Mouse (Mus musculus) midbrain, embryonic 13.5 days (tissue): ENCODE measurements around the gene Zfp213. TPM values are rescaled to one million over a fixed set of nuclear protein-coding genes. Genes with fewer than 3 reads are reported as not detected.
"Not testable (repeated sequence)": the region's sequence is repeated elsewhere in the genome, so short reads cannot be mapped to it uniquely, and the experiment has no call there.

Experiments used
- ATAC-seq: fragments of 200-750 bp; cut with Nextera tagmentation; 2 replicates; pipeline ENCODE4 v1.8.0; 2017; ENCODE audit warnings: mild to moderate bottlenecking, moderate TSS enrichment, moderate library complexity
- H3K27ac ChIP-seq: fragments of 300-500 bp; sonication (generic); 2 replicates; pipeline ENCODE4 v1.5.1; 2015; ENCODE audit warnings: inconsistent platforms, mild to moderate bottlenecking, moderate library complexity
- H3K27me3 ChIP-seq: fragments of 300-500 bp; sonication (generic); 2 replicates; pipeline ENCODE4 v1.6.1; 2015; ENCODE audit warnings: mild to moderate bottlenecking, inconsistent platforms
- H3K36me3 ChIP-seq: fragments of 300-500 bp; sonication (generic); 2 replicates; pipeline ENCODE4 v1.6.1; 2015; ENCODE audit warnings: mild to moderate bottlenecking, inconsistent platforms
- H3K4me1 ChIP-seq: fragments of 300-500 bp; sonication (generic); replicated peaks from 2 replicates; pipeline ENCODE4 v1.6.1; 2015; ENCODE audit warnings: inconsistent platforms
- H3K4me2 ChIP-seq: fragments of 300-500 bp; sonication (generic); replicated peaks from 2 replicates; pipeline ENCODE4 v1.6.1; 2015; ENCODE audit warnings: moderate library complexity, mild to moderate bottlenecking, inconsistent platforms
- H3K4me3 ChIP-seq: fragments of 300-500 bp; sonication (generic); replicated peaks from 2 replicates; pipeline ENCODE4 v1.5.1; 2015; ENCODE audit warnings: mild to moderate bottlenecking, inconsistent platforms
- H3K9ac ChIP-seq: fragments of 300-500 bp; sonication (generic); replicated peaks from 2 replicates; pipeline ENCODE4 v1.6.1; 2015; ENCODE audit warnings: mild to moderate bottlenecking, inconsistent platforms
- H3K9me3 ChIP-seq: fragments of 300-500 bp; sonication (generic); 2 replicates; pipeline ENCODE4 v1.6.1; 2016; ENCODE audit warnings: mild to moderate bottlenecking, inconsistent platforms
- WGBS: fragments of 180-500 bp; shearing (Covaris S2); methylation state at CpG from one replicate; pipeline ENCODE4 v1.1.7; 2015; 5-methylcytosine and 5-hydroxymethylcytosine counted together
- polyA plus RNA-seq: library from polyadenylated mRNA; unstranded; fragments of >200 nt; fragmentation: Nextera tagmentation; extraction: Ambion mirVana; gene quantifications from 2 replicates; pipeline ENCODE4 v1.2.1, GENCODE M21; 2015

Gene Zfp213
- polyA plus RNA-seq, 1 experiment from 2014 or later: 20.4 TPM

- peak within 1 kb of the TSS; percentile 39 for H3K4me3 ChIP-seq
- H3K9me3 ChIP-seq: no peaks in the 10 kb centered on the region
- H3K9ac ChIP-seq: peak within 1 kb of the TSS; percentile 40
- ATAC-seq: peak; percentile 95
- WGBS: 12% methylated on average over 31 of the region's 31 CpGs
- no peaks in the 10 kb centered on the region for H3K36me3 ChIP-seq
- H3K4me1 ChIP-seq: peaks cover 17% of the 10 kb centered on the region
- peak within 1 kb of the TSS; percentile 58 for H3K4me2 ChIP-seq
- 0 out of 2 replicates have a peak within 1 kb of the TSS, but pooled peaks have one; percentile 41 for H3K27ac ChIP-seq
- H3K27me3 ChIP-seq: peaks cover 3% of the 10 kb centered on the region; the same call in 1 of the 2 replicates
Observed at GRCm38 (mm10) chr17:23598582-23599552, 34.8 kb upstream of the Zfp213 start, which contains the start of gene Zfp13. TSS of gene Zfp13 (minus strand) at chr17:23599487.

GRCm38 (mm10) chr17:23595139-23595538, 31.1 kb upstream of the Zfp213 start:
- not testable (repeated sequence) for H3K27me3 ChIP-seq, ATAC-seq, H3K9me3 ChIP-seq, H3K9ac ChIP-seq, H3K4me3 ChIP-seq, H3K4me2 ChIP-seq, H3K36me3 ChIP-seq, H3K27ac ChIP-seq
- H3K4me1 ChIP-seq: peaks cover 24% of the 10 kb centered on the region
- WGBS: 74% methylated on average over 4 of the region's 4 CpGs

GRCm38 (mm10) chr17:23592926-23593300, 28.9 kb upstream of the Zfp213 start:
- Histone ChIP-seq H3K4me1 (peaks cover 7% of the 10 kb centered on the region), H3K4me2 (peak overlapping the region; percentile 77), H3K27ac (peak overlapping the region; percentile 83), H3K27me3 (no peaks in the 10 kb centered on the region), H3K4me3 (peak overlapping the region; percentile 52), H3K36me3 (no peaks in the 10 kb centered on the region), H3K9me3 (no peaks in the 10 kb centered on the region), H3K9ac (peak overlapping the region; percentile 72)
- 14% methylated on average over 13 of the region's 13 CpGs for WGBS
- ATAC-seq: peak; percentile 74

DNA sequence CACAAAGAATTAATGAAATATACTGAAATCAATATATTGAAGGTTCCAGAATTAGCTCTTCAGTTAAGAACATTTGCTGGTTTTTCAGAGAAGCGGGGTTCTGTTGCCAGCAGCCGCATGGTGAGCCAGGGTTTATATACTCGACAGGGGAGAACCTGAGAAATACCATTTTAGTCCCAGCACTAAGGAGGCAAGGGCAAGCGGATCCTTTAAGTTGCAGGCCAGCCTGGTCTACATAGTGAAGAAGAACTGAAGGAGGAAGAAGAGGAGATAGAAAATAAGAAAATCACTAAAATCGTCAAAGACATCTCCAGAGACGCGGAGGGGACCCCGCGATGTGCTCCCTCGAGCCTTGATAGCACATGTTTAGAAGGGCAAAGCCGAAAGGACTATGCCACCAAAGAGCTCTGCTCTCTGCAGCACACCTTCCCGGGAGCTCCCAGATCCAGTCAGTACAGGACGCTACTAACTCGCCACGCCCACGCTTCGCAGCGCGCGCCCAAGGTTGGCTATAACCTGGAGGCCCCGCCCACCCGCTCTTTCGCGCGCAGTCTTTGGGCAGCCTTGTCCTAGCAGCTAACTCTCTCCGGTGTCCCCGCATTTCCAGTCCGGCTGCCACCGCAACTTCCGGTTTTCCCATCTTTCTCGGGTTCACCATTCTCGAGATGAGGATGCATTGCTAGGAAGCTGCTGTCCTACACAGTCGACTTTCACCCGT, 28.3 kb upstream of the Zfp213 start:
- Histone ChIP-seq H3K36me3 (no peaks in the 10 kb centered on the region), H3K9me3 (no peaks in the 10 kb centered on the region), H3K27me3 (no peaks in the 10 kb centered on the region), H3K4me2 (peak overlapping the region; percentile 77), H3K27ac (peak overlapping the region; percentile 83), H3K4me3 (peak overlapping the region; percentile 52), H3K4me1 (peaks cover 7% of the 10 kb centered on the region), H3K9ac (peak overlapping the region; percentile 72)
- peak; percentile 99 for ATAC-seq
- 8% methylated on average over 34 of the region's 34 CpGs for WGBS

- no peaks in the 10 kb centered on the region for H3K9me3 ChIP-seq
- no peak overlapping the region for H3K27ac ChIP-seq
- no peak overlapping the region for H3K9ac ChIP-seq
- H3K4me1 ChIP-seq: peaks cover 27% of the 10 kb centered on the region
- no peak for ATAC-seq
- no peak overlapping the region for H3K4me2 ChIP-seq
- no peaks in the 10 kb centered on the region for H3K27me3 ChIP-seq
- peaks cover 6% of the 10 kb centered on the region; the same call in 1 of the 2 replicates for H3K36me3 ChIP-seq
- no peak overlapping the region for H3K4me3 ChIP-seq
- WGBS: 76% methylated on average over 2 of the region's 2 CpGs
Observed at GRCm38 (mm10) chr17:23587253-23587652, 23.2 kb upstream of the Zfp213 start.

DNA sequence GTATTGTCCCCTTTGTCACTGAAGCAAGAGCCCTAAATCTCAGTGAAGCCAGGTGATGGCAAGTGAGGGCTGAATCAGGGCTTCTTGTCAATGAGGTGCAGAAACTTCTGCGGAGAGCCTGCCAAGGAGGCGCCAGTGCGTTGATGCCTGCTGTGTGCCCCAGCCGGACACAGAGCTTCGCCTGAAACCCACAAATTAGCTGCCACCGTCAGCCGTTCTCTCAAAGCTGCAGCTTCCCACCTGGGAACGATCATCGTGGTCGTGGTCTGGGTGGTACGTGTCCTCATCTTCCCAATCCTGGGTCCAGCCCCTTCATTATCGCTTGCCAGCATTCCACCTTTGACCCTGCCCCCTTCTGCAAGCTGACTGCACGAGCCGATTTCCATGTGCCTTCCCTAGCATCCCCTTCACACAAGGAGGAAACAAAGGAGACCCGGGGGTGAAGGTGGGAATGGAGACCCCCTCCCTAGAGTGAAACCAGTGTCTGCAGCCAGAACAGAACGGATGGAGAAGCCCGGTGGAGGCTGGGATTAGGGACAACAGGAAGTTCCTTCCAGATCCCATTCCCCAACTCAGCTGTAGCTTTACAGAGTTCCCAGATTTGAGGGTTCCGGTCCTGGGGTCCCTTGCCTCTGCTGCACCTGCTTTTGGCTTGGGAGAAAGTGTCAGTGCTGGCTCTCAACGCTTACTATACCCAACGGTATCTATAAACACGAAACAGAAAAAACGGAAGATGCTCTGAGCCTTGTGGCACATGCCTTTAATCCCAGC, 21.9 kb upstream of the Zfp213 start:
- peaks cover 27% of the 10 kb centered on the region for H3K4me1 ChIP-seq
- H3K27ac ChIP-seq: peak overlapping the region; percentile 66
- ATAC-seq: peak; percentile 95
- H3K4me2 ChIP-seq: peak overlapping the region; percentile 80
- no peaks in the 10 kb centered on the region for H3K27me3 ChIP-seq
- no peaks in the 10 kb centered on the region for H3K9me3 ChIP-seq
- under 1% methylated on average over 22 of the region's 22 CpGs for WGBS
- H3K4me3 ChIP-seq: peak overlapping the region; percentile 67
- H3K9ac ChIP-seq: peak overlapping the region; percentile 84
- H3K36me3 ChIP-seq: peaks cover 13% of the 10 kb centered on the region

DNA sequence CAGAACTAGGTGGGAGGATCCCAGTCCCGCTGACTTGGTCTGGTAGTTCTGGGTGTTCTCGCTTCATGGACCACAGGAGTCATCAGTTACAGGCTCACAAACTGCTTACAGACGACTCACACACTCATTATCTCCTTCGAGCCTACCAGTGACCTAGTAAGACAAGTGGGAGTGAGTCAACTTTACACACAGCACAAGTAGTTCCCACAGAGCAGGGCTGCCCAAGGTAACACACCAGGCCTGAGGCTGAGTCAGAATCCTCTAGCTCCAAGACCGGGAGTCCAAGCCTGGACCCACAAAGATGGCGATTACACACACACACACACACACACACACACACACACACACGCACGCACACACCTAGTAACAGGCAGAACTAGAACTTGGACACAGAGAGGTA, 20.7 kb upstream of the Zfp213 start:
- no peak overlapping the region for H3K27ac ChIP-seq
- H3K9me3 ChIP-seq: no peaks in the 10 kb centered on the region
- H3K4me2 ChIP-seq: peak overlapping the region; percentile 80
- peaks cover 27% of the 10 kb centered on the region for H3K4me1 ChIP-seq
- no peak for ATAC-seq
- peak overlapping the region; percentile 67 for H3K4me3 ChIP-seq
- WGBS: 84% methylated on average over 8 of the region's 8 CpGs
- peaks cover 24% of the 10 kb centered on the region for H3K36me3 ChIP-seq
- peak overlapping the region; percentile 84 for H3K9ac ChIP-seq
- H3K27me3 ChIP-seq: no peaks in the 10 kb centered on the region

- H3K36me3 ChIP-seq: peaks cover 85% of the 10 kb centered on the region
- 96% methylated on average over 38 of the region's 38 CpGs for WGBS
- H3K9me3 ChIP-seq: no peaks in the 10 kb centered on the region
- no peak overlapping the region for H3K9ac ChIP-seq
- ATAC-seq: no peak
- H3K4me3 ChIP-seq: no peak overlapping the region
- H3K27me3 ChIP-seq: no peaks in the 10 kb centered on the region
- H3K4me1 ChIP-seq: no peaks in the 10 kb centered on the region
- no peak overlapping the region for H3K27ac ChIP-seq
- H3K4me2 ChIP-seq: no peak overlapping the region
Observed at GRCm38 (mm10) chr17:23575951-23576552, 12.0 kb upstream of the Zfp213 start.

DNA sequence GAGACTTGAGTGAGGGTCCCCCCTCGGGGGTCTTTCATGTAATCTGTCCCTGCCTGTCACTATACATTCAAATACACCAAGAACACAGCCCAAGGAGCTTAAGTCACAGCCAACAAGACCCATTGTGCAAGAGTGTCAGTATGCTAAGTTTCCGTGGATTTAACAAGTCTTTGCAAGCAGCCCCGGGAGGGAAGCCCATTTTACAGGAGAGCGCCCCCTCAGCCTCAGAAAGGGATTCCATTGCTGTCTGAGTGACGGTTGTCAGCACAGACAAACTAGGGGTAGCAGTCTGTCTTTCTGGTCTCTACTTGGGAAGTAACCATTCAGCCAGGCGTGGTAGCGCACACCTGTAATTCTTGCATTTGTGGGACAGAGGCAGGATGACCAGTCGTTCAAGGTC, 10.1 kb upstream of the Zfp213 start:
- no peaks in the 10 kb centered on the region for H3K4me1 ChIP-seq
- no peak overlapping the region for H3K4me3 ChIP-seq
- no peak overlapping the region for H3K27ac ChIP-seq
- WGBS: 94% methylated on average over 8 of the region's 8 CpGs
- no peak overlapping the region for H3K4me2 ChIP-seq
- no peaks in the 10 kb centered on the region for H3K27me3 ChIP-seq
- no peak for ATAC-seq
- H3K36me3 ChIP-seq: peaks cover 66% of the 10 kb centered on the region
- no peaks in the 10 kb centered on the region for H3K9me3 ChIP-seq
- H3K9ac ChIP-seq: no peak overlapping the region

DNA sequence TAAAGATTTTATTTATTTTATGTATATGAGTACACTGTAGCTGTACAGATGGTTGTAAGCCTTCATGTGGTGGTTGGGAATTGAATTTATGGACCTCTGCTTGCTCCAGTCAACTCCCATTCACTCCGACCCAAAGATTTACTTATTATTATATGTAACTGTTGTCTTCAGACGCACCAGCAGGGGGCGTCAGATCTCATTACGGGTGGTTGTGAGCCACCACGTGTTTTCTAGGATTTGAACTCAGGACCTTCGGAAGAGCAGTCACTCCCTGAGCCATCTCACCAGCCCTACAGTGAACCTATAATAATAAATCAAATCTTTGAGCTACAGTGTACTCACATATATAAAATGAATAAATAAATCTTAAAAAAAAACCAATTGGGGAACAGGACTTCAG, 8.0 kb upstream of the Zfp213 start:
- H3K4me3 ChIP-seq: no peak overlapping the region
- H3K27me3 ChIP-seq: no peaks in the 10 kb centered on the region
- H3K4me1 ChIP-seq: no peaks in the 10 kb centered on the region
- H3K27ac ChIP-seq: no peak overlapping the region
- ATAC-seq: no peak
- H3K9ac ChIP-seq: no peak overlapping the region
- H3K36me3 ChIP-seq: peaks cover 49% of the 10 kb centered on the region
- 83% methylated on average over 6 of the region's 6 CpGs for WGBS
- no peaks in the 10 kb centered on the region for H3K9me3 ChIP-seq
- H3K4me2 ChIP-seq: no peak overlapping the region

GRCm38 (mm10) chr17:23571084-23571483, 7.0 kb upstream of the Zfp213 start:
- Histone ChIP-seq H3K27ac (no peak overlapping the region), H3K9ac (no peak overlapping the region)
- ATAC-seq: no peak; the same call in 1 of the 2 replicates

More at GRCm38 (mm10) chr17:23571084-23571483, 7.0 kb upstream of the Zfp213 start:
- H3K4me2 ChIP-seq: no peak overlapping the region
- peaks cover 39% of the 10 kb centered on the region for H3K36me3 ChIP-seq
- H3K27me3 ChIP-seq: no peaks in the 10 kb centered on the region
- 24% methylated on average over 5 of the region's 5 CpGs for WGBS
- H3K4me3 ChIP-seq: no peak overlapping the region
- no peaks in the 10 kb centered on the region for H3K4me1 ChIP-seq
- no peaks in the 10 kb centered on the region for H3K9me3 ChIP-seq
